Mouse (Mus musculus) right cerebral cortex, postnatal 36 days (tissue): ENCODE measurements around the gene Slit1.

Experiments
- DNase-seq, 2 experiments: peaks; one replicate each; pipeline ENCODE4 v3.0.0; 2022; ENCODE audit warnings: low spot score in 2 of 2, mixed read lengths in 1 of 2

Slit1 gene

GRCm38 (mm10) chr19:41688251-41688650 is 55.2 kb downstream of the Slit1 start:
- no peak for DNase-seq

DNA sequence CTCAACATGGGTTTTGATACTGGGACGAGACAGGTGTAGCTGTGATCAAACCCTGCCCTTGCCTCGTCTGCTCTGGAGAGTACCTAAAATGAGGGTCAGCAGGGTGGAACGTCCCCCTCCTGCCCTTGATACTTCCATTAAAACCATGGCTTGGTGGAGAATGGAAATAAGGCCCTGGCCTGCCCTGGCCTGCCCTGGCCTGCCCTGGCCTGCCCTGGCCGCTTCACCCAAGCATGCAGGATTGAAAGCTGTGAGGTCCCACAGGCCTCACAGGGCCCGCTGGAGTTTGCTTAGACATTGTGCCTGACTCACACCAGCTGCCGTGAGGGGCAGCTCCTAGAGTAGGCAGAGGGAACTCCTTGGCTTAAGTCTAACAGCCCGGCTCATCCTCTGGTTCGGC is 55.6 kb downstream of the Slit1 start:
- DNase-seq: no peak

DNA sequence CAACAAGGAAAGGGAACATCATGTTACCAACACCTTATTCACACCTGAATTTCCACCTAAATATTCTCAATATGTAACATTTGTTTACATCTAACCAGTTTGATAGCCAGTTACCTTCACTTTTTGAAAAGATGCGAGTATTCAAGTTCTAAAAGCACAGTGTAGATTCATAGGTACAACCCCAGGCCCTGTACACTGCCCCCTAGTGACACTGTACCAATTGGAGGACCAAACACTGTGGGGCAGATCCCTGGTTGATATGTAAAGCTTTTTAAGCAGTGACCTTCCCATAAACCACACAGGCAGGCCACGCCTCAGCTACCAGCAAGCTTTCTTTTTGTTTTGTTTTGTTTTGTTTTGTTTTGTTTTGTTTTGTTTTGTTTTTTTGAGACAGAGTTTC is 57.3 kb downstream of the Slit1 start:
- no peak for DNase-seq

DNA sequence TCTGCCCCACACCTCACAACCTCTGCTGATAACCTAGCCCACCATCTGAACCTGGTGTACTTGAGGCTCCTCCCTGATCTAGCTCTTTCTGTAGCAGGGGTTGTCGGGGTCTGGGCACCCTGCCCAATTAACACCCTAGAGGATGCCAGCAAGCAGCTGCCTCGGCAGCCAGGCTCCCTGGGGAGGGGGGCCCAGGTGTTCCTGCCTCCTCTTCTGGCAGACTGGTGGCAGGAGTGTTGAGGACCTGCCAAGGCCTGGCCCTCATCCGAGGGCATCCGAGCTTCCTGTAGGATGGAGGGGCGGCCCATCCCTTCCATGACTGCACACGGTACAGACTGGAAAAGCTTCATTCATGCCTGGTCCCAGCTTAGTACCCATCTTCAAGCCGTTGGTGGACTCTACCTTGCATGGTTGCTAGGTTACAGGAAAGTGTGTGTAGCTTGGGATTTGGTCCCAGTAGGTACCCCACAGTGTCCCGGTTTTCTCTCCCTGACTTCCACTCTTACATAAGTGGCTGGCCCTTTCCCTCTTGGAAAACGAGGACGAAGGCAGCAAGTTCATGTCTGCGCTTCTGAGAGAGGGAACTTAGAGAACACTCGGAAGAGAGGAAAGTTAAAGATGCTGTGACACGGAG is 57.9 kb downstream of the Slit1 start:
- DNase-seq: no peak

- no peak for DNase-seq
Observed at GRCm38 (mm10) chr19:41684874-41685273, 58.6 kb downstream of the Slit1 start.

GRCm38 (mm10) chr19:41683951-41684350 is 59.5 kb downstream of the Slit1 start:
- DNase-seq: no peak

GRCm38 (mm10) chr19:41680267-41680666 is 63.2 kb downstream of the Slit1 start:
- no peak for DNase-seq

DNA sequence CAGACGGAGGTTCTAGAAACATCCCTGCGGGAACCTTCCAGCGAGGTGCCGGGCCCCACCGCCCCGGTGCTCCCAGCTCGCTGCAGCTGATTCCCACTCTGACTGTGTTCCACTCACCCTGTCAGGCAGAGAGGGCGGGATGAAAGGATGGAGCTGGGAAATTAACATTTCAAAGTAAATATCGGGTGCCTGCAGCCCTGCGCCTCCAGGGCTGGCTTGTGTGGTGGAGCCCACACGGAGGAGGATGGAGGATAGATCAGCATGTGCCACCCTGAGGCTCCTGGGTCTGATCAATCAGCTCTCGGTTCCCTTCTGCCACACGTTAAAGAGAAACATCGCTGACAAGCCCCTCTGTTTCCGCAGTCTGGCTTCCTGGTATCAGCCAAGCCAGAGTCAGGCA is 64.4 kb downstream of the Slit1 start:
- no peak for DNase-seq

DNA sequence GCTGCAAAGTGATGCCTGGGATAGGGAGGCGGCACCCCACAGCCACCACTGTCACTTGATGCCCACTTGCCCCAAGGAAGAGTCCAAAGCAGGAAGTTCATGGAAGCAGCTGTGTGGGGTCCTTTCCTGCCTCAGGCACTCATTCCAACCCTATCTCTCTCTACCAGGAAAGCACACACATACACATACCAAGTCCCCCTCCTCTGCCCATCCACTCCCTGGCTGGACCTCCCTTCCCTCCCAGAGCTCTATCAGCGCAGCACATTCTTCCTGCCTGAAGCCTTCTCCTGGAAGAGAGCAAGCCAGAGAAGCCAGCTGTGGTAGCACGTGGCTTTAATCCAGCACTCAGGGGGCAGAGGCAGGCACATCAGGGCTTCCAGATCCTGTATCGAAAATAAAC is 65.9 kb downstream of the Slit1 start:
- DNase-seq: no peak

GRCm38 (mm10) chr19:41675583-41675982 is 67.9 kb downstream of the Slit1 start:
- DNase-seq: no peak

- DNase-seq: no peak
Observed at GRCm38 (mm10) chr19:41674366-41674765, 69.1 kb downstream of the Slit1 start.

DNA sequence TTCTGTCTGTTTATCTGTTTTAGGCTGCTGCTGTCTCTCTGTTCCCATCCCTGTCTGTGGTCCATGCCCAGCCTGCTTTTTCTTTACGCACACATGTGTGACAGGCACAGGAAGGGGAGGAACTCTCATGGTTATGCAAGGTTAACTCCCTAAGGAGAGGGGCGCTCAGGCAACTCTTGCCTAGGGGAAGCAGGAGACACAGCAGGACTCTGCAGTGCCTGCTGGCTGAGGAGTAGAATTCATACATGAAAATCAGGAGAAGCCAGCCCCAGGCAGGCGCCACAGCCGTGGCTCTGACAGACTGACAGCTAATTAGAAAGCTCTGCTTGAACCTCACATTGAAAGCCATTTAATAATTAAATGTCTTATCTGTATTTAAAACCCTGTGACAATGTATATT is 70.6 kb downstream of the Slit1 start:
- no peak for DNase-seq

- DNase-seq: no peak
Observed at GRCm38 (mm10) chr19:41670931-41671330, 72.5 kb downstream of the Slit1 start.

DNA sequence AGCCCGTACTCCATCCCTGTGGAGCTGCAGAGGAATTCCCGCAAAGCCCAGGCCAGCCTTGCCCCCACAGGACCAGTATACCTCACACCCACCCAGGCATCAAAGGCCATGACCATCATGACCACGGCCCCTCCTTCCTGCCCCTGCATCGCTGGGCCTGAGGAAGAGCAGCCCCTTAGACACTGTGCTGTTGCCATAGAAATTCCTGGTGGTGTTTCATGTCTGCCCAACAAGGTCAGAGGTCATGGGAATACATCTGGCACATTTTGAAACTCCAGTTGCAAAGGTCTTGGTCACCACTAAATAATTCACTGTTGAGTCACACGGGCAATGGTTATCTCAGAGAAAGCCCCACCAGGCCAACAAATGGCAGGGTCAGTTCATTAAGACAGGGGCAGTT is 73.0 kb downstream of the Slit1 start:
- DNase-seq: no peak

GRCm38 (mm10) chr19:41669747-41670342 is 73.6 kb downstream of the Slit1 start:
- DNase-seq: no peak

DNA sequence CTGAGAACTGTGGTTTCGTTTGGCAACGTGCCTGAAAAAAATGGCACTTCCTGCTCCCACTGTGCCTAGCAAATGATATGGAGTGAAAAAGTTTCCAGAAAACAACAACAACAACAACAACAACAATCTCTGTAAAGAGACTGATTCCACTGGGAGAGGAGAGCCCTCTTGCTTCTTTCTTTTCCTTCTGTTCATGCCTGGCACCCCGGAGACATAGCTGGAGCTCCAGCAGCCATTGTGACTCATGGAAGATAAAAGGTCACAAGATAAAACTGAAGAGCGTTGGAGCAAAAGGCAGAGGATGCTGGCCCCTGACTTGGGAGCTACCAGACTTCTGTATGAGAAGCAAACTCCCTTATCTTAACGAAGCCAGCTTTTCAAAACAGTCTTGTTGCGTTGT is 75.9 kb downstream of the Slit1 start:
- DNase-seq: no peak

- DNase-seq: no peak
Observed at GRCm38 (mm10) chr19:41665941-41666340, 77.5 kb downstream of the Slit1 start.

- DNase-seq: no peak
Observed at GRCm38 (mm10) chr19:41663506-41664242, 79.8 kb downstream of the Slit1 start.

- peak in 1 of 2 experiments; percentile 56 for DNase-seq
Observed at GRCm38 (mm10) chr19:41661466-41661865, 82.0 kb downstream of the Slit1 start.

- DNase-seq: no peak
Observed at GRCm38 (mm10) chr19:41660999-41661374, 82.5 kb downstream of the Slit1 start.

DNA sequence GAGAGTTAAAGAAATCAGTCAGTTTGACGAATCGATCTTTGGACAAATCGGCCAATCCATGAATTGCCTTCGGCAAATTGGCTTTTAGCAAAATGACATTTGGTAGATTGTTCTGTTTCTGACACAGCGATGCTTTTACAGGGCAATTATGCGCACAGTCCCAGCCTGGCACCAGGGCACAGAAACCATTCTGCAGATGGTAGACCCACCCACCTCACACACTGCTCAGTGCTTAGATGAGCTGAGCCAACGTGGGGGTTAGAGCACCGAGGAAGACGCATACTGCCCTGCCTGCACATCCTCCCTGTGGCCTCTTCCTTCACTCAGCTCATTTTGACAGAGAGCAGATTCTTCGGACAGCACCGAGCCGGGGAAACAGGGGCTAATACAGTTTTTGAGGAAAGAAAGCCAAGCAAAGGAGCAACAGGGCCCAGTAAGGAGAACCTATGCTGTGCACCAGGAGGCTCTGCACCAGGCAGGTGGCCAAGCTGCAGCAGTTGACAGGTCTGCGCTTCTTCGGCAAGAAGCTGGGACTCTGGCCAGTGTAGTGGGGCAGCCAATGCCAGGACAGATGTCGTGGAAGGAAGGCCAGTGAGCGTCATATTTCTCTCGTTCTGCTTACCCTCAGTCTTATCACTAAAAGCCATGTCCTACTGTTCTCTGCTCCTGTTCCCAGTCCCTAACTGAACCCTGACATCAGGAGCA is 83.0 kb downstream of the Slit1 start:
- peak in 1 of 2 experiments; percentile 59 for DNase-seq

GRCm38 (mm10) chr19:41657446-41657845 is 86.0 kb downstream of the Slit1 start:
- no peak for DNase-seq

DNA sequence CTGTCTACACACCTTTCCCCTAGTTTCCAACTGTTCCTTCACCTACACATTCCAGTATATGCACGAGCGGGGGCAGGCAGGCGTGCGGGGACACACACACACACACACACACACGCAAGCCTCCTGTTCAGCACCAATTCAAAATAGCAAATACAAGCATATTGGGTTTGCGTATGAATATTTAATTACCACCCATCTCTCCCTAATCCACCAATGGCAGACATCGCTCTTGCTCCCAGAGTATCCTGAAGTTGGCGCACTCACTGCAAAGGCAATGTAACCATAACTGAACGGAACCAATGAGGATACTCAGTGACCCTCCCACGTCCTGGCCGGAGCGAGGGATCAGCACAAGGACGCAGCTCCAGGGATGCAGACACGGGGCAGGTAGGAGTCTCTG is 86.8 kb downstream of the Slit1 start:
- DNase-seq: no peak
